Mouse (Mus musculus) stomach, embryonic 16.5 days (tissue): ENCODE results near the gene Recql5. TPM values are rescaled to one million over a fixed set of nuclear protein-coding genes. Genes with fewer than 3 reads are reported as not detected.

Experiments
- ATAC-seq: fragments of 200-750 bp; cut with Nextera tagmentation; 2 replicates; pipeline ENCODE4 v1.8.0; 2017; ENCODE audit warnings: moderate number of reproducible peaks, moderate TSS enrichment; ENCODE audit not compliant: insufficient read depth, low FRiP score
- H3K27ac ChIP-seq: fragments of 300-500 bp; sonication (generic); 2 replicates; pipeline ENCODE4 v1.5.1; 2014; ENCODE audit warnings: low read length
- H3K27me3 ChIP-seq: fragments of 300-500 bp; sonication (generic); 2 replicates; pipeline ENCODE4 v1.6.1; 2014; ENCODE audit warnings: low read length, control low read depth, mixed read lengths; ENCODE audit not compliant: control insufficient read depth, insufficient read depth
- H3K36me3 ChIP-seq: fragments of 300-500 bp; sonication (generic); 2 replicates; pipeline ENCODE4 v1.6.1; 2014; ENCODE audit warnings: low read length; ENCODE audit not compliant: control insufficient read depth, insufficient read depth
- H3K4me1 ChIP-seq: fragments of 300-500 bp; sonication (generic); 2 replicates; pipeline ENCODE4 v1.6.1; 2014; ENCODE audit warnings: low read length, control low read depth, mixed read lengths; ENCODE audit not compliant: control insufficient read depth, insufficient read depth
- H3K4me2 ChIP-seq: fragments of 300-500 bp; sonication (generic); 2 replicates; pipeline ENCODE4 v1.6.1; 2014; ENCODE audit warnings: low read depth, low read length, mixed read lengths
- H3K4me3 ChIP-seq: fragments of 300-500 bp; sonication (generic); replicated peaks from 2 replicates; pipeline ENCODE4 v1.5.1; 2014; ENCODE audit warnings: mild to moderate bottlenecking, low read length
- H3K9ac ChIP-seq: fragments of 300-500 bp; sonication (generic); 2 replicates; pipeline ENCODE4 v1.6.1; 2014; ENCODE audit warnings: low read length
- H3K9me3 ChIP-seq: fragments of 300-500 bp; sonication (generic); replicated peaks from 2 replicates; pipeline ENCODE4 v1.6.1; 2016; ENCODE audit warnings: low read length, control low read depth; ENCODE audit not compliant: control insufficient read depth
- WGBS: fragments of 180-500 bp; shearing (Covaris S2); extraction: QIAGEN DNeasy Blood & Tissue Kit; methylation state at CpG from one replicate; pipeline ENCODE4 v1.1.7; 2014; 5-methylcytosine and 5-hydroxymethylcytosine counted together
- polyA plus RNA-seq: library from polyadenylated mRNA; unstranded; fragments of >200 nt; fragmentation: Nextera tagmentation; extraction: Ambion mirVana; gene quantifications from 2 replicates; pipeline ENCODE4 v1.2.1, GENCODE M21; 2015

The Recql5 gene
- polyA plus RNA-seq, result 19.5 and 19.7 TPM in 2 replicates

DNA sequence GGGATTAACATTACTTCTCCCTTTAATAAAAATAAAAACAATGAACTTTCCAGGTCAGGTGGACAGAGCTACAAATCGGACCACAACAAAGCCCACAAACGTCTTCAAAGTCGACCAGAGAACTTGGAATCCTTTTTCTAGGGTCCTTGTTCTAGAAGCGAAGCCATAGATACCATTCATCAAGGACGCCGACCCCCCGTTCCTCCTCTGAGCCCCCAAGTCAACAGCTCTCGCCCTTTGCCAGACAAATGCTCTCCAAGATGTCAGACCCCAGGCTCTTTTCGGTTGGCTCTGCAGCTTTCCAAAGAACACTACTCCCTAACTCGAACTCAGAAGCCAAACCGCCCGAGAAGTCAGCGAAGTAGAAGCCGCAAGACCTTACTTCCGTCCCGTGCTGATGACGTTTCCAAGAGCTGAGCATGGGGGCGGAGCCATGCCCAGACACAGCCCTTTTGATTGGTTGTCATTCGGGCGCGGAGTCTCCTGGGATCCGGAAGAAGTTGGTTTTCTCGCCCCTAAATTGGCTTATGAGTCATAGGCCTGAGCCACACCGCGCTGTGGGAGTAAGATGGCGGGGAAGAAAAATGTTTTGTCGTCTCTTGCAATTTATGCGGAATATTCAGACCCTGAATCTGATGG is at the start of gene Recql5, which contains the start of gene Sap30bp:
Gene Recql5 (minus strand): TSS at position 370 of the 639 bp plus-strand sequence.
Gene Sap30bp (plus strand): TSS at position 175 of the 639 bp plus-strand sequence.
- no peaks in the 10 kb centered on the region for H3K9me3 ChIP-seq
- H3K4me3 ChIP-seq, result peak within 1 kb of the TSS; percentile 82
- H3K36me3 ChIP-seq, result peaks cover 3% of the 10 kb centered on the region; the same call in 1 of the 2 replicates
- H3K4me2 ChIP-seq, result peak within 1 kb of the TSS; percentile 92
- WGBS, result under 1% methylated on average over 28 of the region's 28 CpGs
- H3K4me1 ChIP-seq, result peaks cover 17% of the 10 kb centered on the region
- peak; percentile 100 for ATAC-seq
- 0 out of 2 replicates have a peak within 1 kb of the TSS, but pooled peaks have one; percentile 1 for H3K27ac ChIP-seq
- no peaks in the 10 kb centered on the region for H3K27me3 ChIP-seq
- peak within 1 kb of the TSS; percentile 87 for H3K9ac ChIP-seq

- no peak overlapping the region for H3K4me3 ChIP-seq
- ATAC-seq, result no peak
- H3K9ac ChIP-seq, result no peak overlapping the region
- no peaks in the 10 kb centered on the region for H3K9me3 ChIP-seq
- no peak overlapping the region for H3K27ac ChIP-seq
- no peaks in the 10 kb centered on the region for H3K27me3 ChIP-seq
- 84% methylated on average over 15 of the region's 15 CpGs for WGBS
- H3K36me3 ChIP-seq, result no peaks in the 10 kb centered on the region
- no peaks in the 10 kb centered on the region for H3K4me1 ChIP-seq
- H3K4me2 ChIP-seq, result no peak overlapping the region
Measured at GRCm38 (mm10) chr11:115982472-115982871, 49.2 kb upstream of the Recql5 start.

DNA sequence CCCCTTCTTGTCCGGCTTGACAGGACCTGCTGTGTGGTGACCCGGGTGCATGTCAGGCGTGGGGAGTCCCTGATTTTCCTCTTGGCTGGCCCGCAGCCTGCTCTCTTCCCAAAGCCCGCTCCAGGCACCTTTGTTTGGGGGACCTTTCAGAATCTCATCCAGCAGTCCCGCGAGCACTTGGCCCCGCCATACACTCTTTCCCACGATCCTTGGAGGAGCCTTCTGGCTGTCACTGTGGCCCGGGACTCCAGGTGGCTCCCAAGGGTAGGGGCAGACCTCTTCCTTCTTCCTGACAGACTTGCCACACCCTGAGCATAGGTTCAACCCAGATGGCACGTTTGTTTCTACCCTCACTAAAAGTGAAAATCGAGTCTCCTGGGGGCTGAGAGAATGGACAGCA is 42.3 kb upstream of the Recql5 start:
- peak overlapping the region; percentile 71 for H3K4me2 ChIP-seq
- H3K4me3 ChIP-seq, result peak overlapping the region; percentile 57
- peaks cover 16% of the 10 kb centered on the region for H3K27me3 ChIP-seq
- H3K9ac ChIP-seq, result peak overlapping the region; percentile 77
- H3K4me1 ChIP-seq, result peaks cover 13% of the 10 kb centered on the region
- H3K27ac ChIP-seq, result peak overlapping the region; percentile 65
- ATAC-seq, result no peak
- H3K36me3 ChIP-seq, result no peaks in the 10 kb centered on the region
- 26% methylated on average over 12 of the region's 12 CpGs for WGBS
- no peaks in the 10 kb centered on the region for H3K9me3 ChIP-seq

- ATAC-seq, result no peak
- Histone ChIP-seq H3K4me2 (peak overlapping the region; percentile 71), H3K27ac (peak overlapping the region; percentile 65), H3K4me3 (peak overlapping the region; percentile 57), H3K27me3 (peaks cover 16% of the 10 kb centered on the region), H3K36me3 (no peaks in the 10 kb centered on the region), H3K4me1 (peaks cover 14% of the 10 kb centered on the region), H3K9me3 (no peaks in the 10 kb centered on the region), H3K9ac (peak overlapping the region; percentile 77)
- 3% methylated on average over 18 of the region's 18 CpGs for WGBS
Measured at GRCm38 (mm10) chr11:115975083-115975420, 41.8 kb upstream of the Recql5 start.

DNA sequence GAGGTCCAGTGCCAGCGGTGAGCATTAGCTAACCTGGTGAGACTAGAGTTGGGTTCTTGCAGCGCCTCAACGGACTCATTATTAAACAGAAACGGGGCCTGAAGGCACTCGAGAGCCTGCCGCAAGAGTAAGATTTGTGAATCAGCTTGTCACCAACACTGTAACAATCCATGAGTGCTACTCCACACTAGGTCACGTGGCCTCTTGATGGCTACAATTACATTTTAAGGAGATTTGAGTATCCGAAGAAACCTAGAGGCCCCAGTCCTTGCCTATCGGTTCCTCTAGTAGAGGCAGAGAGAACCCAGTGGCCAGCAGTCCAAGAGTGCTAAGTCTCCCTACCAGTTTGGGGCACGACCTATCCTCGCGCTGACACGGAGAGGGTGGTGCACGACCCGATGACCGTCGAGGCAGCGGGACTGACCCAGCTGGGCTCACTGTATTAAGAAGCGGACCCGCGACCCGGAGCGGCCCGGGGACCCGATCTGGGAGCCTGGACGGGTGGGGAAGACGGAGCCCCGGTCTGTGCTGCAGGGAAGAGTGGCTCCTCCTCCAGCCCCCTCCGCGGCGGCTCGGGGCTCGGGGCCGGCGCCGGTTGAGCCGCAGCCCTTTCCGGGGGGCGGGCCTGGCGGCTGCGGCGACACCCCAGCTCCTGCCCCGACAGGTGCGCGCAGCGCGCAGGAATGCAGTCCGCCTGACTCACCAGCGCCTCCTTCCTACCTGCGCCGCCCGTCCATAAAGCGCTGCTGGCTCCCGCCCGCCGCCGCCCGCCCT is 41.2 kb upstream of the Recql5 start, which contains the start of gene Itgb4:
Gene Itgb4 (plus strand): TSS at position 401 of the 774 bp plus-strand sequence.
- Histone ChIP-seq H3K4me3 (peak within 1 kb of the TSS; percentile 57), H3K27ac (peak within 1 kb of the TSS; percentile 77), H3K4me1 (peaks cover 19% of the 10 kb centered on the region), H3K9me3 (no peaks in the 10 kb centered on the region), H3K36me3 (no peaks in the 10 kb centered on the region), H3K27me3 (peaks cover 16% of the 10 kb centered on the region), H3K9ac (peak within 1 kb of the TSS; percentile 77), H3K4me2 (peak within 1 kb of the TSS; percentile 71)
- peak; percentile 86 for ATAC-seq
- WGBS, result 10% methylated on average over 55 of the region's 58 CpGs

- no peaks in the 10 kb centered on the region for H3K9me3 ChIP-seq
- no peak overlapping the region for H3K4me2 ChIP-seq
- H3K27ac ChIP-seq, result peak overlapping the region; percentile 88; the same call in 1 of the 2 replicates
- peak; percentile 8; the same call in 1 of the 2 replicates for ATAC-seq
- 0 out of 2 replicates have a peak, but pooled peaks cover 2% of the 10 kb centered on the region for H3K36me3 ChIP-seq
- peaks cover 19% of the 10 kb centered on the region for H3K4me1 ChIP-seq
- no peak overlapping the region for H3K9ac ChIP-seq
- H3K4me3 ChIP-seq, result no peak overlapping the region
- H3K27me3 ChIP-seq, result peaks cover 16% of the 10 kb centered on the region
- 68% methylated on average over 6 of the region's 6 CpGs for WGBS
Measured at GRCm38 (mm10) chr11:115971016-115971415, 37.7 kb upstream of the Recql5 start.

DNA sequence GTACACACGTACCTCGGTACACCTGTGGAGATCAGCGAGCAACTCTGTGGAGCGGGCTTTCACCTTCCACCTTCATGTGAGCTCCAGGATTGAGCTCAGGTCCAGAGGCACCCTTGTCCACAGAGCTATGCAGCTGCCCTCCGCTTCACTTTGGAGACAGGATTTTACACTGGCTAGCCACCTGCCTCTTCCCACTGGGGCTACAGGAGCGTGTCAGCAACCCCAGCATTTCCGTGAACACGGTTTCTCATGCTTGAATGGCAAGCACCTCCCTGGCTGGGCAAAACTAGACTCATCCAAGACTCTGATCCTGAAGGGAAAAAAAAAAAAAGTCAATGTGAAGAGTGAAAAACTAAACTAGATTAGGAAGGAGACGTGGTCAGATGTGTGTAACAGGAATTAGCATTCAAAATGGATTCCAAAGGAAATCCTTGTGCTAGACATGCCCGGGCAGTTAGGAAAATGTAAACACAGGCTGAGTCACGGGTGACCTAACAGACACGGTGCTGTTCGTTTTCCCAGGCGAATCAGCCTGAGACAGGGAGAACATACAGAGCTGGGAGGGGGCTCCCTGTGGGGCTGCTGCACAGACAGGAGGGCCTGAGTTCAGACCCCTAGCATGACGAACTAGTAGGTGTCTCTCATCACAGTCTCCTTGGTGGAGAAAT is 36.9 kb upstream of the Recql5 start:
- Histone ChIP-seq H3K36me3 (0 out of 2 replicates have a peak, but pooled peaks cover 2% of the 10 kb centered on the region), H3K9ac (peak overlapping the region; percentile 40), H3K4me2 (0 out of 2 replicates have a peak overlapping the region, but pooled peaks have one; percentile 6), H3K27me3 (peaks cover 13% of the 10 kb centered on the region), H3K4me1 (peaks cover 19% of the 10 kb centered on the region), H3K27ac (peak overlapping the region; percentile 88), H3K4me3 (no peak overlapping the region), H3K9me3 (no peaks in the 10 kb centered on the region)
- 35% methylated on average over 15 of the region's 15 CpGs for WGBS
- peak; percentile 41; the same call in 1 of the 2 replicates for ATAC-seq

DNA sequence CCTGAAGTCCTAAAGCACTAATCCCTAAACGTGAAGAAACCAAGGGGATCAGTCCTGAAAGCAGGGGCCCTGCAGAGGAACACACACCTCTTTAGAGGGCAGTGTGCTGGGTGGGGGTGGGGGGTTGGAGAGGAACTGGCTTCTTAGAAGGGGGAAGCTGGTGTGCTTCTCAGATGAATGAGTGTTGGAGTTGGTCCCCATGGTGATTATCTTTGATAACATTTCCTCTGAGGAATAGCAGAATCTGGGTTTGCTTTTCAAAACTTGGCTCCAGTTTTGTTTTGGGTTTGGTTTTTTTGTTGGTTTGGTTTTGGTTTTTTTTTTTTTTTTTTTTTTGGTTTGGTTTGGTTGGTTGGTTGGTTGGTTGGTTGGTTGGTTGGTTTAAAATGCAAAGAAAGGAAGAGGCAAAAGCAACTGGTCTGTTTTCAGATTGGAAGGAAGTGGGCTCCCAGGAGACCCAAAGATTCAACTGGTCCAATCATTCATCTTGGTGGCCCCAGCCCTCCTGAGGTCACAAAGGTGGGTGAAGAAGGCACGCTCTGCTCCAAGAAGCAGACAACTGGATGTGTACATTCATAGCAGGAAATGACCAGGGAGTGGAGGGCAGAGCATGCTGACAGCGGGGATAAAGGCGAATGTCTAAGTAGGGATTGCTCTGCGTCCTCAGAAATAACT is 35.6 kb upstream of the Recql5 start:
- peak overlapping the region; percentile 88; the same call in 1 of the 2 replicates for H3K27ac ChIP-seq
- 55% methylated on average over 5 of the region's 5 CpGs for WGBS

More for the DNA sequence above, 35.6 kb upstream of the Recql5 start:
- ATAC-seq, result no peak
- Histone ChIP-seq H3K4me1 (peaks cover 18% of the 10 kb centered on the region), H3K27me3 (0 out of 2 replicates have a peak, but pooled peaks cover 2% of the 10 kb centered on the region), H3K9ac (no peak overlapping the region), H3K9me3 (no peaks in the 10 kb centered on the region), H3K36me3 (peaks cover 14% of the 10 kb centered on the region), H3K4me2 (no peak overlapping the region), H3K4me3 (no peak overlapping the region)
